8 mouse cellular contexts compared by ENCODE assay signal in the genomic region with DNA sequence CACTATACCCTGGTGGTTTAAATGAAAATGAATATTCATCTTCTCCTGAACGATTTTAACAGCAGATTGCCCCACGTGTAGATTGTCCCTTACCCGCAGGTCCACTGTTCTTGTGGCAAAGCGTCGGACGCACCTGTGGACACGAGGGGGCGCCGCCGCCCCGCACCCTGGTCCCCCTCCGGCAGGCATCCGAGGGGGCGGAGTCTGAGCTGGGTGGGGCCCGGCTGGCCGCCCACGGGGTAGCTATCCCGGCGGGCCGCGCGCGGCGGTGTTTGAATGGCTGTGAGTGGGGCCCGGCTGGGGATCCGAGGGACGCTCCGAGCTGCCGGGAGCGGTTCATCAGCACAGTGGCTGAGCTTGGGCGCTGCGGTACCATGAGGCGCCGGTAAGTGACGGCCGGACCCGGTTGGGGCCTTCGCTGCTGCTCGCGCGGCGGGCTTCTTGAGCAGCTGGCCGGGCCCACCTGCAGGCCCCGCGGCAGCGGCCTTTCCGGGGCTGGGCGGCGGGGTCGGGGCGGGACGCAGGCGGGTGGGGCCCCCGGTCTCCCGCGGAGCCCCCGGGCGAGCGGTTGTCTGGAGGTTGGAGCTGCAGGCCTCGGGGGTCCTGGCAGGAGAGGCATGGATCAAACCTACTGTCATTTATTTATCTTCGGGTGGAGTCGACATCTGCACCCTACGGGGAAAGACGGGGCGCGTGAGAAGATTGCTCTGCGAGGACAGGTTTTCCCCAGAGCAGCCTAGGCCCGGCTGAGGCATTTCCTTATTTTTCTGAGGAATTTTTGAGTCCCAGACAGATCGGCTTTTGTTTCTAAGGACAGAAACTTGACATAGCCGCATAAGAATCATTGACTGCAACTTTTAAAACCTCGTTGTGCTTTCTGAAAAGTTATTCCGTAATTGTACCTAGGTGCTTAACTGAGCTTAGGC. TPM values are rescaled to one million over a fixed set of nuclear protein-coding genes. Genes with fewer than 3 reads are reported as not detected.
DNase-seq lines count a peak whose midpoint lies in the region; ATAC-seq lines count a peak whose summit lies in the region.

A gene (plus strand): TSS at position 239 of the 926 bp plus-strand sequence.

- peak within 1 kb of the TSS; percentile 92 for H3K4me3 ChIP-seq in hindbrain, embryonic 12.5 days

- peak; percentile 95 for DNase-seq in MN1 (ENCODE audit: low spot score)
- DNase-seq in cerebellum, adult 9-10 months: peak; percentile 91
- DNase-seq in frontal cortex, adult 2 months (ENCODE audit: extremely low spot score in 1 of 2, low spot score in 1 of 2): peak; percentile 63 to 93
- DNase-seq in layer of hippocampus, postnatal 14 days (ENCODE audit: low spot score in 2 of 2): peak; percentile 88 to 91
- peak; percentile 97 for DNase-seq in lung, postnatal 14 days
- peak; percentile 82 for DNase-seq in retina, adult 2 months (ENCODE audit: low read depth, low spot score)
- DNase-seq in thymus, postnatal 36 days: peak; percentile 95

- peaks cover 10% of the 10 kb centered on the region for H3K4me1 ChIP-seq in hindbrain, embryonic 12.5 days

- no peaks in the 10 kb centered on the region for H3K36me3 ChIP-seq in hindbrain, embryonic 12.5 days

- H3K4me2 ChIP-seq in hindbrain, embryonic 12.5 days (replicated peaks): peak within 1 kb of the TSS; percentile 62

- no peaks in the 10 kb centered on the region for H3K9me3 ChIP-seq in hindbrain, embryonic 12.5 days (replicated peaks)

- peak; percentile 99 for ATAC-seq in hindbrain, embryonic 12.5 days (ENCODE audit: low FRiP score)

- H3K9ac ChIP-seq in hindbrain, embryonic 12.5 days: peak within 1 kb of the TSS; percentile 92

- peaks cover 11% of the 10 kb centered on the region for H3K27me3 ChIP-seq in hindbrain, embryonic 12.5 days

- WGBS in hindbrain, embryonic 12.5 days: under 1% methylated on average over 69 of the region's 72 CpGs

- peak within 1 kb of the TSS; percentile 90 for H3K27ac ChIP-seq in hindbrain, embryonic 12.5 days

RNA-seq across cellular contexts. Expression of the gene that starts here (rescaled TPM):
- 11.4 and 14.5 TPM in 2 replicates for polyA plus RNA-seq in frontal cortex, adult 2 months (2012; rRNA removed)
- 43.3 and 48.4 TPM in 2 replicates for polyA plus RNA-seq in hindbrain, embryonic 12.5 days (2016; fragmentation: Nextera tagmentation; extraction: Ambion mirVana)
- total RNA-seq in layer of hippocampus, postnatal 14 days (2021): 10 to 100 TPM; 11.2 to 12.0 TPM

Comparison
In these comparisons a context has a peak if more than half of its experiments do, and no peak if none do; other contexts are left out.
1. Peak in every context shown above with its lines: DNase-seq, ATAC-seq, H3K4me3 ChIP-seq and H3K27ac ChIP-seq.